Mouse (Mus musculus) embryonic fibroblast, embryonic 13.5 days (primary cell): ENCODE measurements around the gene Acsm2.

Experiments used
- CTCF ChIP-seq: IDR thresholded peaks from 2 replicates; pipeline ENCODE4 v1.5.1; 2011; ENCODE audit warnings: mild to moderate bottlenecking, control low read depth, low read length, moderate library complexity, borderline replicate concordance; ENCODE audit not compliant: insufficient read depth
- POLR2A ChIP-seq: IDR thresholded peaks from 2 replicates; pipeline ENCODE4 v1.6.1; 2011; ENCODE audit warnings: low read depth, mild to moderate bottlenecking, control low read depth, low read length, moderate library complexity

- TF ChIP-seq CTCF, result no peak
- no peak for TF ChIP-seq POLR2A
Observed at GRCm38 (mm10) chr7:119618209-119618935, 64.2 kb downstream of the Acsm2 start.
